Mouse (Mus musculus): ENCODE results near the gene Wnt7b. TPM values are rescaled to one million over a fixed set of nuclear protein-coding genes. Genes with fewer than 3 reads are reported as not detected.

The Wnt7b gene
- polyA plus RNA-seq, 1 experiment from 2014 or later = 4.6 TPM

- no peak overlapping the region for H3K27ac ChIP-seq (replicated peaks)
- WGBS = 2% methylated on average over 48 of the region's 66 CpGs
- ATAC-seq (ENCODE audit: extremely low read depth, insufficient number of reproducible peaks, low FRiP score, low TSS enrichment) = no peak
These were observed 1.2 kb downstream of the Wnt7b start for GRCm38 (mm10) chr15:85580934-85581562.

GRCm38 (mm10) chr15:85580483-85580882 is 1.8 kb downstream of the Wnt7b start:
- Histone ChIP-seq H3K36me3 (no peaks in the 10 kb centered on the region), H3K4me2 (peak overlapping the region; percentile 95), H3K9me3 (no peaks in the 10 kb centered on the region), H3K4me1 (peaks cover 49% of the 10 kb centered on the region), H3K27ac (replicated peaks) (no peak overlapping the region), H3K9ac (peak overlapping the region; percentile 54), H3K4me3 (peak overlapping the region; percentile 61), H3K27me3 (replicated peaks) (peaks cover 100% of the 10 kb centered on the region)
- ATAC-seq (ENCODE audit: extremely low read depth, insufficient number of reproducible peaks, low FRiP score, low TSS enrichment) = no peak
- WGBS = 1% methylated on average over 37 of the region's 47 CpGs

More at GRCm38 (mm10) chr15:85580934-85581562, 1.2 kb downstream of the Wnt7b start:
- H3K4me2 ChIP-seq = peak overlapping the region; percentile 95
- H3K9me3 ChIP-seq = no peaks in the 10 kb centered on the region
- H3K36me3 ChIP-seq = no peaks in the 10 kb centered on the region
- H3K9ac ChIP-seq = peak overlapping the region; percentile 54
- H3K4me1 ChIP-seq = peaks cover 47% of the 10 kb centered on the region
- peak overlapping the region; percentile 61 for H3K4me3 ChIP-seq
- H3K27me3 ChIP-seq (replicated peaks) = peaks cover 100% of the 10 kb centered on the region

- Histone ChIP-seq H3K4me3 (peak overlapping the region; percentile 37), H3K36me3 (no peaks in the 10 kb centered on the region), H3K27me3 (replicated peaks) (peaks cover 100% of the 10 kb centered on the region), H3K27ac (replicated peaks) (no peak overlapping the region), H3K9ac (no peak overlapping the region), H3K4me2 (peak overlapping the region; percentile 60), H3K4me1 (peaks cover 48% of the 10 kb centered on the region), H3K9me3 (no peaks in the 10 kb centered on the region)
- no peak for ATAC-seq (ENCODE audit: extremely low read depth, insufficient number of reproducible peaks, low FRiP score, low TSS enrichment)
- WGBS = 1% methylated on average over 54 of the region's 54 CpGs
These were observed 4.5 kb downstream of the Wnt7b start for GRCm38 (mm10) chr15:85577583-85578460.

- H3K4me2 ChIP-seq = peak overlapping the region; percentile 60
- ATAC-seq (ENCODE audit: extremely low read depth, insufficient number of reproducible peaks, low FRiP score, low TSS enrichment) = no peak
These were observed 5.5 kb downstream of the Wnt7b start for GRCm38 (mm10) chr15:85576511-85577440.

GRCm38 (mm10) chr15:85576110-85576509 is 6.2 kb downstream of the Wnt7b start:
- H3K4me1 ChIP-seq = peaks cover 32% of the 10 kb centered on the region
- no peaks in the 10 kb centered on the region for H3K9me3 ChIP-seq
- H3K36me3 ChIP-seq = no peaks in the 10 kb centered on the region
- H3K27me3 ChIP-seq (replicated peaks) = peaks cover 100% of the 10 kb centered on the region
- WGBS = 3% methylated on average over 20 of the region's 20 CpGs
- H3K27ac ChIP-seq (replicated peaks) = no peak overlapping the region
- no peak for ATAC-seq (ENCODE audit: extremely low read depth, insufficient number of reproducible peaks, low FRiP score, low TSS enrichment)
- H3K4me3 ChIP-seq = peak overlapping the region; percentile 37
- peak overlapping the region; percentile 60 for H3K4me2 ChIP-seq
- H3K9ac ChIP-seq = no peak overlapping the region

More at GRCm38 (mm10) chr15:85576511-85577440, 5.5 kb downstream of the Wnt7b start:
- peak overlapping the region; percentile 47; the same call in 1 of the 2 replicates for H3K9ac ChIP-seq
- WGBS = 1% methylated on average over 61 of the region's 61 CpGs
- H3K27ac ChIP-seq (replicated peaks) = no peak overlapping the region
- H3K27me3 ChIP-seq (replicated peaks) = peaks cover 100% of the 10 kb centered on the region
- no peaks in the 10 kb centered on the region for H3K9me3 ChIP-seq
- H3K4me1 ChIP-seq = peaks cover 39% of the 10 kb centered on the region
- H3K4me3 ChIP-seq = peak overlapping the region; percentile 37
- no peaks in the 10 kb centered on the region for H3K36me3 ChIP-seq

GRCm38 (mm10) chr15:85574558-85574957 is 7.7 kb downstream of the Wnt7b start:
- WGBS = 73% methylated on average over 8 of the region's 8 CpGs
- H3K36me3 ChIP-seq = no peaks in the 10 kb centered on the region
- no peak overlapping the region for H3K4me2 ChIP-seq

GRCm38 (mm10) chr15:85574086-85574485 is 8.2 kb downstream of the Wnt7b start:
- H3K27ac ChIP-seq (replicated peaks) = no peak overlapping the region
- H3K27me3 ChIP-seq (replicated peaks) = peaks cover 85% of the 10 kb centered on the region
- no peak overlapping the region for H3K9ac ChIP-seq
- peaks cover 21% of the 10 kb centered on the region for H3K4me1 ChIP-seq
- no peak overlapping the region for H3K4me3 ChIP-seq
- no peaks in the 10 kb centered on the region for H3K36me3 ChIP-seq
- no peaks in the 10 kb centered on the region for H3K9me3 ChIP-seq
- no peak overlapping the region for H3K4me2 ChIP-seq
- 61% methylated on average over 5 of the region's 5 CpGs for WGBS
- no peak for ATAC-seq (ENCODE audit: extremely low read depth, insufficient number of reproducible peaks, low FRiP score, low TSS enrichment)

More at GRCm38 (mm10) chr15:85574558-85574957, 7.7 kb downstream of the Wnt7b start:
- Histone ChIP-seq H3K4me3 (no peak overlapping the region), H3K27ac (replicated peaks) (no peak overlapping the region), H3K9ac (no peak overlapping the region), H3K4me1 (peaks cover 21% of the 10 kb centered on the region), H3K9me3 (no peaks in the 10 kb centered on the region), H3K27me3 (replicated peaks) (peaks cover 89% of the 10 kb centered on the region)
- no peak for ATAC-seq (ENCODE audit: extremely low read depth, insufficient number of reproducible peaks, low FRiP score, low TSS enrichment)

- no peaks in the 10 kb centered on the region for H3K36me3 ChIP-seq
- no peaks in the 10 kb centered on the region for H3K9me3 ChIP-seq
- H3K4me3 ChIP-seq = no peak overlapping the region
- H3K9ac ChIP-seq = no peak overlapping the region
- peaks cover 73% of the 10 kb centered on the region for H3K27me3 ChIP-seq (replicated peaks)
- H3K4me1 ChIP-seq = peaks cover 18% of the 10 kb centered on the region
- no peak for ATAC-seq (ENCODE audit: extremely low read depth, insufficient number of reproducible peaks, low FRiP score, low TSS enrichment)
- H3K4me2 ChIP-seq = no peak overlapping the region
- 43% methylated on average over 8 of the region's 8 CpGs for WGBS
- H3K27ac ChIP-seq (replicated peaks) = no peak overlapping the region
These were observed 9.5 kb downstream of the Wnt7b start for GRCm38 (mm10) chr15:85572619-85573254.

- Histone ChIP-seq H3K9ac (no peak overlapping the region), H3K4me2 (no peak overlapping the region), H3K36me3 (no peaks in the 10 kb centered on the region), H3K27me3 (replicated peaks) (peaks cover 66% of the 10 kb centered on the region), H3K4me1 (peaks cover 3% of the 10 kb centered on the region; the same call in 1 of the 2 replicates), H3K9me3 (no peaks in the 10 kb centered on the region), H3K27ac (replicated peaks) (no peak overlapping the region), H3K4me3 (no peak overlapping the region)
- 78% methylated on average over 8 of the region's 8 CpGs for WGBS
- ATAC-seq (ENCODE audit: extremely low read depth, insufficient number of reproducible peaks, low FRiP score, low TSS enrichment) = no peak
These were observed 12.1 kb downstream of the Wnt7b start for GRCm38 (mm10) chr15:85569995-85570734.

- Histone ChIP-seq H3K9ac (no peak overlapping the region), H3K4me2 (no peak overlapping the region), H3K4me3 (no peak overlapping the region), H3K27ac (replicated peaks) (no peak overlapping the region), H3K27me3 (replicated peaks) (peaks cover 65% of the 10 kb centered on the region), H3K36me3 (no peaks in the 10 kb centered on the region), H3K9me3 (no peaks in the 10 kb centered on the region), H3K4me1 (peaks cover 3% of the 10 kb centered on the region; the same call in 1 of the 2 replicates)
- WGBS = 72% methylated on average over 2 of the region's 2 CpGs
- ATAC-seq (ENCODE audit: extremely low read depth, insufficient number of reproducible peaks, low FRiP score, low TSS enrichment) = no peak
These were observed 13.0 kb downstream of the Wnt7b start for GRCm38 (mm10) chr15:85569167-85569797.
